Mouse (Mus musculus): ENCODE measurements around the gene Boll. TPM values are rescaled to one million over a fixed set of nuclear protein-coding genes. Genes with fewer than 3 reads are reported as not detected.

Gene Boll
- polyA plus RNA-seq, 1 experiment from 2014 or later = 0.39 TPM

DNA sequence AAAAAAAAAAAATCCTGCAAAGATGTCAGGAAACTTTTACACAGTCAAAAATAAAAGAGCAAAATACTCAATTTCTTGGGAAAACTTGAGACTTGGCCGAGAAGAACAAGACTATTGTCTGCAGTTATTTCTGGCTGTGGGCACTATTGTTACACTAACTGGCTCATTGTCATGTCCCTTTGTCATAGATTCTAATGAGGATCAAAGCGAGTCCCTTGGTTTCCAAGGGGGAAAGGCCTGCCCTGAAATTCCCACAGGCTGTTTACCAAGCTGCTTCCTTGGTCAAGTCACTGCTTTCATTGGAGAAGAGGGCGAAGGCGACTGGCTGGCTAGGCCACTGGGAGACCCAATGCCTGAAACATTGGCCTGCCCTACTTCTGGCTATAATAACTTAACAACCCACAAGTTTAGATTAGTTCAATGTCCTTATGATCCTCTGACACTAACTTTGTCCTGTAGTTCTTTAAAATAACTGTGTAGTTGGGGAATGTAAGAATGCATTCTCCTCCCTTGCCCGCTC, 157.4 kb downstream of the Boll start:
- H3K4me1 ChIP-seq (ENCODE audit: control insufficient read depth in 2 of 2, insufficient read depth in 2 of 2, low read length in 2 of 2) = peaks cover 19 to 34% of the 10 kb centered on the region in 2 experiments
- no peak for ATAC-seq (ENCODE audit: insufficient number of reproducible peaks, insufficient read depth, low FRiP score, low read depth)
- no peak overlapping the region for H3K4me2 ChIP-seq (ENCODE audit: low read length)
- 72% methylated on average over 5 of the region's 5 CpGs for WGBS
- H3K9me3 ChIP-seq (ENCODE audit: control insufficient read depth, low read length) = no peaks in the 10 kb centered on the region
- H3K4me3 ChIP-seq (ENCODE audit: control insufficient read depth in 1 of 2, insufficient read depth in 1 of 2, low read depth in 1 of 2, low read length in 2 of 2) = no peak overlapping the region
- H3K9ac ChIP-seq (ENCODE audit: low read length) = no peak overlapping the region
- H3K27me3 ChIP-seq (ENCODE audit: control insufficient read depth, insufficient read depth, low read length) = no peaks in the 10 kb centered on the region
- H3K36me3 ChIP-seq (ENCODE audit: control insufficient read depth, insufficient read depth, low read length) = no peaks in the 10 kb centered on the region
- H3K27ac ChIP-seq (replicated peaks in 1 of 2; ENCODE audit: control insufficient read depth in 1 of 2, insufficient read depth in 1 of 2, low read depth in 2 of 2, low read length in 2 of 2) = no peak overlapping the region

DNA sequence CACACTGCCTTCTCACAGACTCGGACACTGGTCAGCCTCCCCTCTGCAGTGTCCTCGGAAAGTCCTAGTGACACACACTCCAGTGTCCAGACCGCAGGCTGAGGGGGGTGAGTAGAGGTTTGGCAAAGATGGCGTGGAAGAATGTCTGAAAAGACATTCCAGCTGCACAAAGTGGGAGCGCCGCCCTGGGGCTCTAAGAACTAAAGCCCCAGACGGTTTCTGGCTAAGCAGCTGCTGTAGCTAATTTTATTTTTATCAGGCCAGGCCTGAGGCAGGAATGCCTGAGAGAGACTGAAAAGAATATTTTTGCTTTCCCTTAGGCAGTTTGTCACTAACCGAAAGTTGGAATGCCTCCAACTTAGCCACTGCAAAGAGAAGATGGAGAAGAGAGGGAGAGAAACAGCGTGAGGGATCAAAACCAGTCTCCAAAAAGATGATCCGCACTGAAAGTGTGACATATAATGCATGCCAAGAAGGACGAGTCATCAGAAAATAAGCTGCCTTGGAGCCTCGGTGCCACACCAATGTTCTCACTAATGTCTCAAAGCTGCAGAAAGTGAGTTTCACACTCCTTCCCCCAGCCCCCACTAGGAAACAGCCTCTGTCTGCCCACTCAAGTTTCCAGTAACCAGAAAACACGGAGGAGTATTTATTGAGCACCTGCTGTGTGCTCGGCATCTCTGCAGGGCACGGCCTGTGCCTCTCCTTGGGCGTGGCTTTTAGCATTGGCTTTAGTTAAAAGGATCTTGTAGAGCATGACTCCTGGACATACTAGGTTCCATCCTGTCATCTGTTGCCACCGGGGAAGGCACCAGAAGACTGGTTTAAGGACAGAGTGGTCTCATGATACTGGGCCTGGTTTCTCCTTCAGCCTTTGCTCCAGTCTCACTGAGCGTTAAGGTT, 161.2 kb downstream of the Boll start:
- H3K4me1 ChIP-seq (ENCODE audit: control insufficient read depth in 2 of 2, insufficient read depth in 2 of 2, low read length in 2 of 2) = peaks cover 12 to 17% of the 10 kb centered on the region in 2 experiments
- 43% methylated on average over 18 of the region's 18 CpGs for WGBS
- H3K9me3 ChIP-seq (ENCODE audit: control insufficient read depth, low read length) = no peaks in the 10 kb centered on the region
- no peak for ATAC-seq (ENCODE audit: insufficient number of reproducible peaks, insufficient read depth, low FRiP score, low read depth)
- no peaks in the 10 kb centered on the region for H3K36me3 ChIP-seq (ENCODE audit: control insufficient read depth, insufficient read depth, low read length)
- H3K4me3 ChIP-seq (ENCODE audit: control insufficient read depth in 1 of 2, insufficient read depth in 1 of 2, low read depth in 1 of 2, low read length in 2 of 2) = no peak overlapping the region; a peak in 2 of 4 replicates
- peak overlapping the region; percentile 40 for H3K4me2 ChIP-seq (ENCODE audit: low read length)
- H3K27me3 ChIP-seq (ENCODE audit: control insufficient read depth, insufficient read depth, low read length) = no peaks in the 10 kb centered on the region
- peak overlapping the region; percentile 66 to 81 for H3K27ac ChIP-seq (replicated peaks in 1 of 2; ENCODE audit: control insufficient read depth in 1 of 2, insufficient read depth in 1 of 2, low read depth in 2 of 2, low read length in 2 of 2)
- H3K9ac ChIP-seq (ENCODE audit: low read length) = peak overlapping the region; percentile 53

DNA sequence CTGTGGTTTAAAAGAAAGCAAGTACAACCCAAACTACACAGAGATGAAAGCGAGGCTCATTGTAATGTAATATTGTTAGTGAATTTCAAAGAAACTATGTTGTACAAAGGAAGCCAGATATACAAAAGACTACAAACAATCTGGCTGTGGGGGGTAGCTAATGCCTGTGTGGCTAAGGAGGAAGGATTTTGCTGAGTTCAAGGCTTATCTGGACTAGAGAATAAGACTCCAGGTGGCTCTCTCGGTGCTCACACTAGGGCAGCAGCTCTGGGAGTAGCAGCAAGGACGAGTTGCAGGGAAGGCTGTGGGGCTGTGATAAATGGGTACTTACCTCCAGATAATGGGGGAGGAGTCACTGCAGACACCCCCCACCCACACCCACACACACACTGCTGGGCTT, 164.6 kb downstream of the Boll start:
- Histone ChIP-seq H3K9me3 (ENCODE audit: control insufficient read depth, low read length) (no peaks in the 10 kb centered on the region), H3K27me3 (ENCODE audit: control insufficient read depth, insufficient read depth, low read length) (no peaks in the 10 kb centered on the region), H3K9ac (ENCODE audit: low read length) (no peak overlapping the region), H3K4me3 (ENCODE audit: control insufficient read depth in 1 of 2, insufficient read depth in 1 of 2, low read depth in 1 of 2, low read length in 2 of 2) (no peak overlapping the region), H3K4me2 (ENCODE audit: low read length) (no peak overlapping the region), H3K4me1 (ENCODE audit: control insufficient read depth in 2 of 2, insufficient read depth in 2 of 2, low read length in 2 of 2) (peaks cover 13 to 21% of the 10 kb centered on the region in 2 experiments), H3K36me3 (ENCODE audit: control insufficient read depth, insufficient read depth, low read length) (no peaks in the 10 kb centered on the region), H3K27ac (replicated peaks in 1 of 2; ENCODE audit: control insufficient read depth in 1 of 2, insufficient read depth in 1 of 2, low read depth in 2 of 2, low read length in 2 of 2) (no peak overlapping the region)
- ATAC-seq (ENCODE audit: insufficient number of reproducible peaks, insufficient read depth, low FRiP score, low read depth) = no peak
- 39% methylated on average over 3 of the region's 3 CpGs for WGBS

Other genes starting within 250 kb of the Boll start
- 121 and 122 TPM in 2 replicates for gene Mob4, start 232.2 kb downstream of the Boll start, polyA plus RNA-seq (2014; fragmentation: Nextera tagmentation; extraction: Ambion mirVana)
- gene Rftn2, start 136.7 kb downstream of the Boll start, polyA plus RNA-seq (2014; fragmentation: Nextera tagmentation; extraction: Ambion mirVana) = 8.2 and 9.2 TPM in 2 replicates
- 3.6 TPM in 2 replicates for gene Mars2, start 126.3 kb downstream of the Boll start, polyA plus RNA-seq (2014; fragmentation: Nextera tagmentation; extraction: Ambion mirVana)
- 1.1 and 1.2 TPM in 2 replicates for gene Plcl1, start 42.5 kb upstream of the Boll start, polyA plus RNA-seq (2014; fragmentation: Nextera tagmentation; extraction: Ambion mirVana)